Mouse (Mus musculus): ENCODE data around the gene Zfp113. TPM values are rescaled to one million over a fixed set of nuclear protein-coding genes. Genes with fewer than 3 reads are reported as not detected.
"Not testable (repeated sequence)": the region's sequence is repeated elsewhere in the genome, so short reads cannot be mapped to it uniquely, and the experiment has no call there.

The Zfp113 gene
- polyA plus RNA-seq, 1 experiment from 2014 or later: 13.3 TPM

DNA sequence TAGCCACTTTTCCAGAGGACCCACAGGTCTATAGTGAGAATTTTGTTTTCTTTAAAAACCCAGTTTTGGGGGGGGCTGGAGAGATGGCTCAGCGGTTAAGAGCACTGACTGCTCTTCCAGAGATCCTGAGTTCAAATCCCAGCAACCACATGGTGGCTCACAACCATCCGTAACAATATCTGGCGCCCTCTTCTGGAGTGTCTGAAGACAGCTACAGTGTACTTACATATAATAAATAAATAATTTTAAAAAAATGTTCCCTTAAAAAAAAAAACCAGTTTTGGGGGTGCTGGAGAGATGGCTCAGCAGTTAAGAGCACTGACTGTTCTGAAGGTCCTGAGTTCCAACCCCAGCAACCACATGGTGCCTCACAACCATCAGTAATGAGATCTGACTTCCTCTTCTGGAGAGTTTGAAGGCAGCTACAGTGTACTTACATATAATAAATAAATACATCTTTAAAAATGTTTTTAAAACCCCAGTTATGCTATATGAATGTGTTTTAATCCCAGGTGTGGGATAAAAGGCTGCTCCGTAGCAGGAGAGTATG is 45.6 kb downstream of the Zfp113 start:
- not testable (repeated sequence) for H3K9ac ChIP-seq (ENCODE audit: low read length); H3K9me3 ChIP-seq (replicated peaks; ENCODE audit: control insufficient read depth, low read length); H3K36me3 ChIP-seq (ENCODE audit: control insufficient read depth, insufficient read depth, low read length); H3K4me1 ChIP-seq (ENCODE audit: control insufficient read depth, insufficient read depth, low read length); H3K27ac ChIP-seq (ENCODE audit: low read length); H3K27me3 ChIP-seq (ENCODE audit: control insufficient read depth, insufficient read depth, low read length); H3K4me3 ChIP-seq (replicated peaks; ENCODE audit: low read length); H3K4me2 ChIP-seq (ENCODE audit: low read depth, low read length); ATAC-seq (ENCODE audit: insufficient read depth, low FRiP score)
- WGBS: 59% methylated on average over 4 of the region's 4 CpGs

DNA sequence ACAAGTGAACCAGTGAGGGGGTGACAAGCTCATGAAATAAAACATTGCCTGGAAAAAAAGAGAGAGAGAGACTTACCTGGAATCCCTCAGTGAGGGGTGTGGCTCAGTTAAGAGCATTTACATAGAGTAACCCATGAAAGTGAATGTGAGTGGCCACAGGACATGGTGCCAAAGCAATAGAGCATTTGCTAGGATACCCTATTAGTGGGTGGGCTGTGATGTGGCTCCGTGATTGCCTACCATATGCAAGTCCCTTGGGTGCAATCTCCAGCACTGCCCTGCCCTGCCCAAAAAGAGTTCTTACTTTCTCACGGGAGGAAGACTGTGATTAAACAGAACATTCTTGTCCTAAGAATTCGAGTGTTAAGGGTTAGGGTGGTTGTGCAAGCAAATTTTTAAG is 48.4 kb downstream of the Zfp113 start:
- Histone ChIP-seq H3K27ac (ENCODE audit: low read length) (no peak overlapping the region), H3K36me3 (ENCODE audit: control insufficient read depth, insufficient read depth, low read length) (0 out of 2 replicates have a peak, but pooled peaks cover 7% of the 10 kb centered on the region), H3K4me1 (ENCODE audit: control insufficient read depth, insufficient read depth, low read length) (0 out of 2 replicates have a peak, but pooled peaks cover 6% of the 10 kb centered on the region), H3K4me3 (replicated peaks; ENCODE audit: low read length) (no peak overlapping the region), H3K9me3 (replicated peaks; ENCODE audit: control insufficient read depth, low read length) (no peaks in the 10 kb centered on the region), H3K9ac (ENCODE audit: low read length) (no peak overlapping the region), H3K4me2 (ENCODE audit: low read depth, low read length) (no peak overlapping the region), H3K27me3 (ENCODE audit: control insufficient read depth, insufficient read depth, low read length) (no peaks in the 10 kb centered on the region)
- ATAC-seq (ENCODE audit: insufficient read depth, low FRiP score): no peak
- WGBS: 60% methylated on average over 3 of the region's 3 CpGs

DNA sequence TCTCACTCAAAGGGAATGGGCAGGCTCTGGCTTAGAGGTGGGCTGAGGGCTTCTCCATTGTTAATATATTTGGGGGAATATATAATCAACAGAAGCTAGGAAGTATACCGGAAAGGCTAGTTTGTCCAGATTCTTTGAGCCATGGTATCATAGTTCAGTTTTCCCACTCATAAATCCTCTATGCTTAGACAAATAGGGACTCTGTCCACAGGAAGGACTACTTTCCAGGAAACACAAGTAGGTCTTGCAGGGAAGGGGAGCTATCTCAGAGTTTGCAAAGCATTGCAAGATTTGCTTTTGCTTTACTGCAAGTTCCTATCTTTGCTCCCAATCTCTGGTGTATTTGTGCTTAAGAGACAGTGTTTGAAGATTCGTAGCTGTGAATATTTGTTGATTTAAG is 50.6 kb downstream of the Zfp113 start:
- Histone ChIP-seq H3K4me2 (ENCODE audit: low read depth, low read length) (no peak overlapping the region), H3K36me3 (ENCODE audit: control insufficient read depth, insufficient read depth, low read length) (0 out of 2 replicates have a peak, but pooled peaks cover 10% of the 10 kb centered on the region), H3K27ac (ENCODE audit: low read length) (peak overlapping the region; percentile 4; the same call in 1 of the 2 replicates), H3K27me3 (ENCODE audit: control insufficient read depth, insufficient read depth, low read length) (no peaks in the 10 kb centered on the region), H3K4me1 (ENCODE audit: control insufficient read depth, insufficient read depth, low read length) (0 out of 2 replicates have a peak, but pooled peaks cover 6% of the 10 kb centered on the region), H3K9ac (ENCODE audit: low read length) (no peak overlapping the region), H3K4me3 (replicated peaks; ENCODE audit: low read length) (no peak overlapping the region), H3K9me3 (replicated peaks; ENCODE audit: control insufficient read depth, low read length) (no peaks in the 10 kb centered on the region)
- WGBS: 70% methylated on average over 2 of the region's 2 CpGs
- no peak for ATAC-seq (ENCODE audit: insufficient read depth, low FRiP score)

DNA sequence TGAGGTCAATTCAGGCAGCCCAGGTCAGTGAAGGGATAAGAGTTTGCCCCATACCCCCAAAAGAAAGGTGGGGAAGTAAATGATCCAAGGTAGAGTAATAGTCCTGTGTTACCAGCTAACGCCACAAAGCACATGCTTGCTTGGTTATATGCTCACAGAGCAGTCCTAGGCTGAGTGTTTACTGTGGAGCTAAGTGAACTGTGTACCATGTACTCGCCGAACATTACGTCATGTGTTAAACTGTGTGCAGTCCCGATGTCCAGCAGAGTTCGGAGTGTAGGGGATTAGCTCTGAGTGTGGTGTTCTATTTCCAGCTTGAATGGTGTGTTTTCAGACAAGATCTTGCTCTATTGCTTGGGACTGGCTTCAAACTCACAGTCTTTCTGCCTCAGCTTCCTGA is 61.1 kb downstream of the Zfp113 start:
- H3K9ac ChIP-seq (ENCODE audit: low read length): no peak overlapping the region
- peaks cover 27% of the 10 kb centered on the region for H3K36me3 ChIP-seq (ENCODE audit: control insufficient read depth, insufficient read depth, low read length)
- no peak for ATAC-seq (ENCODE audit: insufficient read depth, low FRiP score)

DNA sequence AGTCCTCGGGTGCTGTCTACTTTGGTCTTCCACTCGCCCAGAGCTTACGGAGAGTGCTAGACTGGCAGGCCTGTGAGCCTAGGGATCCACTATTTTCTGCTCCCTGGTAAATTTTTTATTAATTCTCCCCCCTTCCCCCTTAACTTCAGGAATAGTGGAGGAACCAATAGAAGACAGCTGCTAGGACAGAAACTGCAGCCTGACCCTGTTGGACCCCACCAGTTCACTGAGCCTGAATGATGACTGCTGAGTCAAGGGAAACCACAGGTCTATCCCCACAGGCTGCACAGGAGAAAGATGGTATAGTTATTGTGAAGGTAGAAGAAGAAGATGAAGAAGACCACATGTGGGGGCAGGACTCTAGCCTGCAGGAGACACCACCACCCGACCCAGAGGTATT is 62.8 kb downstream of the Zfp113 start:
- Histone ChIP-seq H3K27ac (ENCODE audit: low read length) (no peak overlapping the region), H3K4me1 (ENCODE audit: control insufficient read depth, insufficient read depth, low read length) (no peaks in the 10 kb centered on the region), H3K9me3 (replicated peaks; ENCODE audit: control insufficient read depth, low read length) (no peaks in the 10 kb centered on the region), H3K36me3 (ENCODE audit: control insufficient read depth, insufficient read depth, low read length) (0 out of 2 replicates have a peak, but pooled peaks cover 14% of the 10 kb centered on the region), H3K9ac (ENCODE audit: low read length) (no peak overlapping the region), H3K4me2 (ENCODE audit: low read depth, low read length) (no peak overlapping the region), H3K27me3 (ENCODE audit: control insufficient read depth, insufficient read depth, low read length) (no peaks in the 10 kb centered on the region), H3K4me3 (replicated peaks; ENCODE audit: low read length) (no peak overlapping the region)
- no peak for ATAC-seq (ENCODE audit: insufficient read depth, low FRiP score)
- WGBS: 94% methylated on average over 4 of the region's 4 CpGs

More for the DNA sequence above, 61.1 kb downstream of the Zfp113 start:
- no peak overlapping the region for H3K27ac ChIP-seq (ENCODE audit: low read length)
- no peak overlapping the region for H3K4me3 ChIP-seq (replicated peaks; ENCODE audit: low read length)
- no peaks in the 10 kb centered on the region for H3K4me1 ChIP-seq (ENCODE audit: control insufficient read depth, insufficient read depth, low read length)
- 96% methylated on average over 6 of the region's 6 CpGs for WGBS
- H3K9me3 ChIP-seq (replicated peaks; ENCODE audit: control insufficient read depth, low read length): no peaks in the 10 kb centered on the region
- H3K27me3 ChIP-seq (ENCODE audit: control insufficient read depth, insufficient read depth, low read length): no peaks in the 10 kb centered on the region
- no peak overlapping the region for H3K4me2 ChIP-seq (ENCODE audit: low read depth, low read length)

DNA sequence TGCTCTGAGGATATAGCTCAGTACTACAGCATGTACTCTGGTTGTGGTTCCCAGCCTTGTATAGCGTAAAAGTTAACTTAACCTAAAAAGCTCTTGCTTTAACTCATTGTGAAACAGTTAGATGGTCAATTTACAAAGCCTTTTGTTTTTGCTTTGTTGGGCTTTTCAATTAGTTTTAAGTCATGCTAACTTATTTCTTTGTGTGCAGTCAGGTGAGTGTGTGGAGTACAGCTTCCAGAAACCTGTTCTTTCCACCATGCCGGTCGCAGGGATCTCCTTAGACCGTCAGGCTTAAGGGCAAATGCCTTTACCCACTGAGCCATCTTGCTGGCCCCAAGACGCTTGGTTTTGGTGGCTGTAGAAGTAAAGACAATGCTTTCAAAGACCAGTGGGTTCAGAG is 64.8 kb downstream of the Zfp113 start:
- ATAC-seq (ENCODE audit: insufficient read depth, low FRiP score): no peak
- H3K4me2 ChIP-seq (ENCODE audit: low read depth, low read length): no peak overlapping the region

DNA sequence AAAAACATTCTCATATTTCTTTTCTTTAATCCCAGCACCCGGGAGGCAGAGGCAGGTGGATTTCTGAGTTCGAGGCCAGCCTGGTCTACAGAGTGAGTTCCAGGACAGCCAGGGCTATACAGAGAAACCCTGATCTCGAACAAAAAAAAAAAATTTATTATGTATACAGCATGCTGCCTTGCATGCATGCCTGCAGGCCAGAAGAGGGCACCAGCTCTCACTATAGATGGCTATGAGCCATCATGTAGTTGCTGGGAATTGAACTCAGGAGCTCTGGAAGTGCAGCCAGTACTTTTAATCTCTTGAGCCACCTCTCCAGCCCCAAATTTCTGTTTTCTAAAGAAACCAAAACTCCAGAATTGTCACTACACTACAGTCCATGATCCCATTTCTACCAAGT is 65.3 kb downstream of the Zfp113 start:
- WGBS: 75% methylated on average over 3 of the region's 3 CpGs
- Histone ChIP-seq H3K27me3 (ENCODE audit: control insufficient read depth, insufficient read depth, low read length) (no peaks in the 10 kb centered on the region), H3K9ac (ENCODE audit: low read length) (no peak overlapping the region), H3K4me2 (ENCODE audit: low read depth, low read length) (no peak overlapping the region), H3K27ac (ENCODE audit: low read length) (no peak overlapping the region), H3K36me3 (ENCODE audit: control insufficient read depth, insufficient read depth, low read length) (no peaks in the 10 kb centered on the region), H3K4me1 (ENCODE audit: control insufficient read depth, insufficient read depth, low read length) (peaks cover 2% of the 10 kb centered on the region; the same call in 1 of the 2 replicates), H3K4me3 (replicated peaks; ENCODE audit: low read length) (no peak overlapping the region), H3K9me3 (replicated peaks; ENCODE audit: control insufficient read depth, low read length) (no peaks in the 10 kb centered on the region)
- ATAC-seq (ENCODE audit: insufficient read depth, low FRiP score): no peak

More for the DNA sequence above, 64.8 kb downstream of the Zfp113 start:
- Histone ChIP-seq H3K9ac (ENCODE audit: low read length) (no peak overlapping the region), H3K4me3 (replicated peaks; ENCODE audit: low read length) (no peak overlapping the region), H3K9me3 (replicated peaks; ENCODE audit: control insufficient read depth, low read length) (no peaks in the 10 kb centered on the region), H3K27me3 (ENCODE audit: control insufficient read depth, insufficient read depth, low read length) (no peaks in the 10 kb centered on the region), H3K4me1 (ENCODE audit: control insufficient read depth, insufficient read depth, low read length) (peaks cover 2% of the 10 kb centered on the region; the same call in 1 of the 2 replicates), H3K27ac (ENCODE audit: low read length) (no peak overlapping the region), H3K36me3 (ENCODE audit: control insufficient read depth, insufficient read depth, low read length) (no peaks in the 10 kb centered on the region)
- 94% methylated on average over 5 of the region's 5 CpGs for WGBS

MicroRNA genes within 50 kb of the gene (microRNA counts, 519-probe panel; counts per million panel counts)
- microRNA mmu-miR-106b: 3,720 counts per million, percentile 87 among the panel's probes with 10 or more counts
- 4,291 counts per million, percentile 95 among the panel's probes with 10 or more counts for microRNA mmu-miR-25
- microRNA mmu-miR-93: 3,682 counts per million, percentile 85 among the panel's probes with 10 or more counts

Small RNA genes within 50 kb of the gene (microRNA-seq; reads per million reads assigned to microRNA genes)
- gene Mir106b: 6,456 reads per million, percentile 92 among the genes with 10 or more reads in this experiment
- 579 reads per million, percentile 72 among the genes with 10 or more reads in this experiment for gene Mir25
- gene Mir93: 8,228 reads per million, percentile 94 among the genes with 10 or more reads in this experiment

Other genes starting within 250 kb of the Zfp113 start
- gene Cyp3a13, start 234.1 kb downstream of the Zfp113 start, polyA plus RNA-seq (2015; fragmentation: Nextera tagmentation; extraction: Ambion mirVana): 14.7 and 15.9 TPM in 2 replicates
- gene Gjc3, start 192.6 kb downstream of the Zfp113 start, polyA plus RNA-seq (2015; fragmentation: Nextera tagmentation; extraction: Ambion mirVana): 0.56 and 1.1 TPM in 2 replicates
- 0.61 and 0.87 TPM in 2 replicates for gene Azgp1, start 174.2 kb downstream of the Zfp113 start, polyA plus RNA-seq (2015; fragmentation: Nextera tagmentation; extraction: Ambion mirVana)
- gene Smok3a, start 134.5 kb downstream of the Zfp113 start, polyA plus RNA-seq (2015; fragmentation: Nextera tagmentation; extraction: Ambion mirVana): not detected in 2 replicates
- gene Smok3b, start 134.3 kb downstream of the Zfp113 start, polyA plus RNA-seq (2015; fragmentation: Nextera tagmentation; extraction: Ambion mirVana): not detected in 2 replicates
- gene Smok3c, start 102.5 kb downstream of the Zfp113 start, polyA plus RNA-seq (2015; fragmentation: Nextera tagmentation; extraction: Ambion mirVana): not detected in 2 replicates
- gene Zkscan1, start 70.7 kb downstream of the Zfp113 start, polyA plus RNA-seq (2015; fragmentation: Nextera tagmentation; extraction: Ambion mirVana): 16.5 and 17.7 TPM in 2 replicates
- gene Zscan21, start 38.8 kb downstream of the Zfp113 start, polyA plus RNA-seq (2015; fragmentation: Nextera tagmentation; extraction: Ambion mirVana): 44.2 and 45.5 TPM in 2 replicates
- 281 and 289 TPM in 2 replicates for gene Cops6, start 5.3 kb upstream of the Zfp113 start, polyA plus RNA-seq (2015; fragmentation: Nextera tagmentation; extraction: Ambion mirVana)
- 22.2 and 22.4 TPM in 2 replicates for gene Ap4m1, start 16.3 kb upstream of the Zfp113 start, polyA plus RNA-seq (2015; fragmentation: Nextera tagmentation; extraction: Ambion mirVana)
- 132 and 136 TPM in 2 replicates for gene Mcm7, start 16.7 kb upstream of the Zfp113 start, polyA plus RNA-seq (2015; fragmentation: Nextera tagmentation; extraction: Ambion mirVana)
- 73.7 and 74.9 TPM in 2 replicates for gene Taf6, start 31.7 kb upstream of the Zfp113 start, polyA plus RNA-seq (2015; fragmentation: Nextera tagmentation; extraction: Ambion mirVana)
- gene Cnpy4, start 31.7 kb upstream of the Zfp113 start, polyA plus RNA-seq (2015; fragmentation: Nextera tagmentation; extraction: Ambion mirVana): 44.9 and 47.2 TPM in 2 replicates
- gene Mblac1, start 38.6 kb upstream of the Zfp113 start, polyA plus RNA-seq (2015; fragmentation: Nextera tagmentation; extraction: Ambion mirVana): 6.7 TPM in 2 replicates
- 0.06 TPM in 1 of 2 replicates, not detected in the other for gene Nxpe5, start 70.2 kb upstream of the Zfp113 start, polyA plus RNA-seq (2015; fragmentation: Nextera tagmentation; extraction: Ambion mirVana)
- 76.1 and 79.4 TPM in 2 replicates for gene Lamtor4, start 99.7 kb upstream of the Zfp113 start, polyA plus RNA-seq (2015; fragmentation: Nextera tagmentation; extraction: Ambion mirVana)
- 3.6 and 3.9 TPM in 2 replicates for gene BC037034, start 108.3 kb upstream of the Zfp113 start, polyA plus RNA-seq (2015; fragmentation: Nextera tagmentation; extraction: Ambion mirVana)
- 3.8 and 4.5 TPM in 2 replicates for gene Gal3st4, start 117.1 kb upstream of the Zfp113 start, polyA plus RNA-seq (2015; fragmentation: Nextera tagmentation; extraction: Ambion mirVana)
- 0.13 and 0.41 TPM in 2 replicates for gene Gm43720, start 124.2 kb upstream of the Zfp113 start, polyA plus RNA-seq (2015; fragmentation: Nextera tagmentation; extraction: Ambion mirVana)
- gene Gpc2, start 124.3 kb upstream of the Zfp113 start, polyA plus RNA-seq (2015; fragmentation: Nextera tagmentation; extraction: Ambion mirVana): 15.0 and 17.2 TPM in 2 replicates
- gene Stag3, start 124.5 kb upstream of the Zfp113 start, polyA plus RNA-seq (2015; fragmentation: Nextera tagmentation; extraction: Ambion mirVana): 3.1 and 3.7 TPM in 2 replicates
- gene Pvrig, start 186.2 kb upstream of the Zfp113 start, polyA plus RNA-seq (2015; fragmentation: Nextera tagmentation; extraction: Ambion mirVana): 0.28 TPM in 1 of 2 replicates, not detected in the other

All from stomach, embryonic 16.5 days (tissue).